Mouse (Mus musculus) megakaryocyte, adult 5-6 weeks (primary cell): ENCODE measurements at regions not wholly inside any gene's neighbourhood (a gene's known extent, or its start where the extent isn't known, plus 50 kb on each side); places are given as distances from the start of the nearest gene placed in this dataset.

Experiments used
- ATAC-seq: 2 replicates; pipeline ENCODE4 v1.8.0; 2016; ENCODE audit warnings: mild to moderate bottlenecking, inconsistent platforms; ENCODE audit not compliant: poor library complexity, severe bottlenecking

DNA sequence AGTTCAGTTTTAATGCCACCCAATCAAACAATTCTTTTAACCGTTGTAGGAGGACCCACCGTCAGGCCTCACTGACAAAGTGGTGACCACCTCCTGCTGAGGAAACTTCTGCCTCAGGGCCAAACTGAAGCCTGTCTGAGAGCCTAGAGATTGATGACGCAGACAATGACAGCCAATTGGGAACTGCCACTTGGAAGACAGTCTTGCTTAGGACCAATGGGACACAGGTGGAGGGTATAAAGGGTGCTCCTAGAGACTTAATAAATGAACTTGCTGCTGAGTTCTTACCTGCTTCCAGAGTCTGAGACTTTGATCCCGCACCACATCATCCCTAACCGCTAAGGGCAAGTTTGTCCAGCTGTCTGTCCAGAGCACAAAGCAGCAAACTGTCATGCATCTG is 80.0 kb downstream of the Tbx4 start:
- ATAC-seq = no peak

DNA sequence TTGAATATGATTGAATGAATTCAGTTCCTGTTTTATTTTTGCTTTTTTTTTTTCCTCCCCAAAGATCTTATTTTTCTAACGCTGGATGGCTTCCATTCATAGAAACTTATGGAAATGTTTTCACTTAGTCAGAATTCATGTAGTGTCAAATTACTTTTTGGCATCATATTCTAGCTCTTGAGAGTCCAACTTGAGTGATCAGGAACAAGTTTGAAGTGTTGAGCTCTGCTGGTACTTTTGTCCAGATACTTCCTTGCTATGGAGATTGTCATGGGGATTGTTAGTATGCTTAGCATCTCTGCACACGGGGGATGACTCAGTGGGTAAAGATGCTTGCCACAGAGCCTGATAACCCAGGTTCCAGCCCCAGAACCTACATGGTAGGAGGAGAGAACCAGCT is 84.1 kb downstream of the Tbx4 start:
- ATAC-seq = no peak

DNA sequence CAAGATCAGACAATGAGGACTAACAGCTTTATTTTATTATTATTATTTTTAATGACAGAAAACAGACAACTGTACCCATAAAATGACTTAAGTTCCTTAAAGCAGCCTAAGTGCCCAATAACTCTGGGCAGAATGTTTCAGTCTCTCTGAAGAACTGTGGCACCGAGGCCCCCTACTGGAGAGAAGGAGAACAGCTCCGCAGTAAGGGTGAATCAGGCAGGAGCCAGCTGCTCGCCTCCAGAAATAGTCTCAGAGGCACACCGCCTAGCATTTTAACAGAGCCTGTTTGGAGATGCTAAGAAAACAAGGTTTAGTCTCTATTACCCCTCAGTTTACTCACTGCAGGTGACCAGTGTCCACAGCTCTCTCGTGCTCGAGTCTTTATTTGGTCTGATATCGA is 86.2 kb downstream of the Tbx4 start:
- ATAC-seq = peak; percentile 77

DNA sequence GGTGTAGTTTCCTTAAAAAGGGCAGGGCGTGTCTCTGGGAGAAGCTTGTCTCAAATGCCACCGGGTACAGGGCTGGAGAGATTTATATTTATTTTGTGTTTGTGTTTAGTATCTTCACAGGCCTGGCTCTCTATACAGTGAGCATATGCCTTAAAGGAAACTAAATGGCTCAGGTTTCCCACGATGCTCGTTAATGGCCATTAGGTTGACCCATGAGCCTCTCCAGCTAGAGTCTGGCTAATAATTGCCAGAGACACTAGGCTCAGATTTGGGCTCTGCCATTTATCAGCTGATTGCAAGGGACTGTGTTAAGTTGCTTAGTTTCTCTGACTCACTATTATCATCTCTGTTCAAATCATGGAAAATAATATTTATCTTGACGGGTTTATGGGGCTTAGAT is 87.5 kb downstream of the Tbx4 start:
- no peak for ATAC-seq

DNA sequence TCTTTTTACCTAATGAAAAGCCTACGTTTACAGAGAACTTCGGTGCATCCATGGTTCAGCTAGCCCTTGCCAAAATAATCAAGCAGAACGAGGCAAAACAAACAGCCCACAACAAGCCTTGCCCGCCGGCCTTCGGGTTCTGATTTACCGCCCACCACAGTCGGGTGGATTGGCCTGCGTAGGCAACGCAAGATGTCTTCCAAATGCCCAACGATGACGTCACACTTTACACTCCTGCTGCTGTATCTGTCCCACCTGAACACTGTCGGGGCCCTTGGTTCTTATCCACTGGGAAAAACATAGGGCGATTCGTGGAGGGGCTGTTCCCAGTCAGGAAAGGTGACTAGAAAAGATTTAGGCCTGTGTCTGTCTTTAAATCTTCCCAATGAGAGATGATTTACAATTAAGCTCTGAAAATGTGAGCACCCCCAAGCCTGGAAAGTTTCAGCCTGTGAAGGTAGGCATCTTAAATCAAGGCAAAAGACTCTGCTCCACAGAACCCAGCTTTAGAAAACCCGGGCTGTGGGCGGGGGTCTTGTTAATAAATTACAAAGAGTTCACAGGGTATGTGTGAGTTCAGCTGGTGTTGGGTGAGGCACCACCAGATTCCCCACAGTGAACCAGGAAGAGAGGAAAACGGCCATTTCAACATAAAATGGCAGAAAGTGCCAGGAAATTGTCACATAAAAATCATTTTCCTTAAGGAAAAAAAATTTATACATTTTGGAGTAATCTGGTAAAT is 90.6 kb downstream of the Tbx4 start:
- ATAC-seq = no peak

DNA sequence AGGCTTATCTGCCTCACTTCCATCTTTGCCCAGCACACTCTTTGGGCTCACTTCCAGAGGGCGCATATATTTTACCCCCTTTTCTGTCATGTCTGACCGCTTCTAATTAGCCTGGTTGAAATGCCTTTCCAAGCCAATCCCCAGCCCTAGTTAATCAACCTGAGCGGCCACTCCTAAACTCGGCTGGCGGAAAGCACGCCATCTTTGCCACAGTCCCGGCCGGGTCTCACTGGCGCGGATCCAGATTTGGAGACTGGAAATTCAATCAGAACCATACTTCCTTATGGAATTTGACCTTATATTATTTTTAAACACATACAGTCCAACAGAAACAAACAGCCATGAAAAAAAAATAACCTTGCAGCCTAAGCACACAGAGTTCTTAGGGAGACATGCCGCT is 94.2 kb downstream of the Tbx4 start:
- no peak for ATAC-seq

DNA sequence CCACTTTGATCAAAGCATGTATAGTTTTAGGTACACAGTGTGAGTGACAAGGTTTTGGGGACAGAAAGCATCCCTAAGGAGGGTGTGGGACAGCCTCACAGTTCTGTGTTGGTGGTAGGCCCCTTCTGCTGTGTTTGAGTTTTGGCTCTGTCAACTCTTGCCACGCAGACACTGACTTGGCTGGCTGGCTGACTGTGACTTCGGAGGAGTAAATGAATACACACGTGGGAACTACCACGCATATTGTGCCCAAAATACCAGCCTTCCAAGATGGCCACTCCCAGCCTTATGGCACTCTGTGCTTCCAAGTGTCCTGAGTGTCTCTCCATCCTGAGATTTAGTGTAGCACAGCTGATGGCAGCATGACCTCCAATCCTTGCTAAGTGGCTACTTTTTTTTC is 95.3 kb downstream of the Tbx4 start:
- no peak for ATAC-seq

DNA sequence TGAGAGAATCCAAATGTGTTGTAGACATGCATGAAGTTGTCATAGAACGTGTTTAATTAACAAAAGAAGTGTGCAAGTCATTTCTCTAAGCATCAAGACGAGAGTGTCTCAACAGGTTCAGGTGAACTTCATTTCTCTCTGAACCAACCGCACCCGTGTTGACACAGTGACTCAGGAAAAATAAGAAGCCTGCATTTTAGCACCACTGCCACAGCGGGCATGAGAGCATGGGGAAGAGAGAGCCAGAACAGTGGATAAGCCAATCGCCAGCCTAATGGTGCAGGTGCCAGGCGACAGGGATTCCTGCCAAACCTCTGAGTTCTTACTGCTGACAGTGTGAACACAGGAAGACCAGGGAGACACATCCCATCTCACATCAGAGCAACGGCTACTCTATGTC is 100.1 kb downstream of the Tbx4 start:
- no peak for ATAC-seq

DNA sequence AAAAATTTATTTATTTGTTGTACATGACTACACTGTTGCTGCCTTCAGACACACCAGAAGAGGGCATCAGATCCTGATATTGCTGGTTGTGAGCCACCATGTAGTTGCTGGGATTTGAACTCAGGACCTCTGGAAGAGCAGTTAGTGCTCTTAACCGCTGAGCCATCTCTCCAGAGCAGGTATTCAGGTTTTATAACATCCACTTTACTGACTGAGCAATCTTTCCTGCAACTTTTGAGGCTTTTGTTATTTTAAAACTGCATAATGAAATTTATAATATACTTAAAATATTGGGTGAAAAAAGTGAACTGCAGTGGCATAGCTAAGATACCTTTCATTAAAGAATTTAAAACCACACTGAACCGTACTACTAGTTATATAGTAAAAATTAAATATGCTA is 101.0 kb downstream of the Tbx4 start:
- ATAC-seq = no peak

DNA sequence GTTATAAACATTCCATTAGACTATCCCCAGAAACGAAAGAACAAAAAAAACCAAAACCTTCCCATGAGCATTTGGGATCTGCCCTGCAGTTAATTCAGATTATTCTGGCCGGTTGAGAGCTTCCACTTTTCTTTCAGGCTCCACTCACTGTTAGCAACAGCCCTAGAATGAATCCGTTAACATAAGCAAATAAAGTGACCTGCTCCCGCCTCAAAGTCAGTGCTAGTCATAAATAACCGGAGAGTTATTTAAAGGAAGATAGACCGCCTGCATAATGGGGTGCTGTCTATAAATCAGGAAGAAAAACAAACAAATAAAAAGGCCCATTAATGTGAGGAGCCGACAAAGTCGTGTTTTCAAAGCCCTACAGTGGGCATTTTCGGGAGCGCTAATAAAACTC is 103.3 kb downstream of the Tbx4 start:
- ATAC-seq = no peak

DNA sequence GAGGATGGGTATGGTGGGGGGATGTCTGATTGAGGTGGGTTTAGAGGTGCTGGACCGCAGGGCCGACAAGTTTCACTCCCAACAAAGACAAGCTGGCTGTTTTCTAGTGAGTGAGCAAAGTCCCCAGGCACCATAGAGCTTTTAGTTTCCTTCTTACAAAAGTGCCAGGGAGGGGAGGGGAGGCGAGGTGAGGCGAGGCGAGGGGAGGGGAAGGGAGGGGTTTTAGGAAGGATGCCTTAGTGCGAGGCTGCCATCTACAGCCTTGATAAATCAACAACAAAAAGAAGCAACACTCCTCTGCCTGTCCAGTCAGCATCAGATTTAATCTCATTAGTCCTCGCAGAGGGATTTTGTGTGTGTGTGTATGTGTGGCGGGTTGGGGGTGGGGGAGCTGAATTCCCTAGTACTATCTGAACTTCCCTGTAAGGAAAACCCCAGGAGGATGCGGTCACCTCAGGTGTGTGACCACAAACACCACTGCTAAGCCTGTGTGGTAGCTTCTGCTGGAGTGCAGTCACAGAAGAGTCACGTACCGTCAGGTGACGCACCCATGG is 103.8 kb downstream of the Tbx4 start:
- ATAC-seq = no peak

DNA sequence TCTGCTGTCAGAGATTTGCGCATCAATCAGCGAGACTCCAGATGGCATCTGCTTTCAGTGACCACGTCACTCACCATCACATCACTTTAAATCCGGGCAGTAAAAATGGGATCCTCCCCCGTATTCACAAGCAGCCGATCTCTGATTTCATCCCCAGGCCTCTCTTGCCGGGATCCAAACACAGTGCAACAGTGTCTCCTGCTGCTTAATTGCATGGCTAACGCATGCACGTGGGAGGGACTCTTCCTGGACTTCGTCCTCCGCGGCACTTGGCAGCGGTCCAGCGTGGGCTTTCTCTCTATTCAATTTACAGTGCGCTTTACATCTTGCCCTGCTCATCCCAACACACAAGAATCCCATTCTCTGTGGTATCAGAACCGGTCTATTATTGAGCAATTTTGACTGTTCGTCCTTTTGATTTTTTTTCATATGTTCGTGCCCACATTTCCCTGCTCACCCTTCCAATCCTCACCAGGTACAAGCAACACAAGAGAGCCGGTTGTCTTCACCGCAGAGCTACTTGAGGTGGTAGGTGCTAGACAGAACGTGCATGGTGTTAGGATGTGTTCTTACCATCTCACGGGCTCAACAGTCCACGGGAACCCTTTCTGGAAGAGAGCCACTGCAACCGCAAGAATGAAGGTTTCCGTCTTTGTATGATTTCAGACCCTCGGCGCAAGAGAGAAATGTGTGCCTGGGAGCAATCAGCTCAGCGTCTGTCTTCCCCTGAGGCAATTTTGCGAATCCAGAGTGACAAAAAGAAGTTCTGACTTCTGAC is 109.3 kb downstream of the Tbx4 start:
- ATAC-seq = no peak

DNA sequence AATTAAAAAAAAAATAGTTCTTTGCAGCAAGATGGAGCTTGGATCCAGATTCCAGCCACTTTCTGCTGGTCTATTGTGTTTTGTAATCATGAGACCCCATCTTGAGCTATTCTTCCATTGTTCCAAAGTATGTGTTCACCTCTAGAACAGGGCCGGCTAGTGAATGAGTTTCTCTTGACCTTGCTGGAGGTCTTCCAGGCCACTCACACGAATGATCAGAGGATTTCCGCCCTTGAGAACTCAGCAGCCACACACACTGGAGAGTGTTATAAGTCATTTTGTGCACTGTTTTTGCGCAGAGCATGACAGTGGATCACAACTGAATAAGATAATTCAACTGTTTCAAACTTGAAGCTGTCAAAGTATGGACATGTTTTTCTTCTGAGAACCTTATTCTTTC is 110.5 kb downstream of the Tbx4 start:
- ATAC-seq = no peak

DNA sequence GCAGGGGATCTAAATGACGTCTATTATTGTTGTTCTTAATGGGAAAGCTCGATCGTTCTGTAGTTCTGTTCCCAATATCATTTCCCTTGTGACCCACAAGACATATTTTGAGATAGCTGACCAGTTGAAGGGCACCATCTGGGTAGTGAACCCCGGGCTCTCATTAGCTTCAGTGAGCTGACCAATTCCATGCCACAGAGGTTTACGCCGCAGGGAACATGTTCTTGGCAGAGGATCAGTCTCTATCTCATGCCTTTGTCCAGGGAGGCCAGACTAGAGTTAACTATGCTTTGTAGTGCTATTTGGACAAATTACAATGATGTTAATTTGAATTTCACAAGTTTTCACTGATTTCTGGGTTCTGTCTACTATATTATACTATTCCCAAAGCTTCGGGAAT is 117.1 kb downstream of the Tbx4 start:
- ATAC-seq = no peak

DNA sequence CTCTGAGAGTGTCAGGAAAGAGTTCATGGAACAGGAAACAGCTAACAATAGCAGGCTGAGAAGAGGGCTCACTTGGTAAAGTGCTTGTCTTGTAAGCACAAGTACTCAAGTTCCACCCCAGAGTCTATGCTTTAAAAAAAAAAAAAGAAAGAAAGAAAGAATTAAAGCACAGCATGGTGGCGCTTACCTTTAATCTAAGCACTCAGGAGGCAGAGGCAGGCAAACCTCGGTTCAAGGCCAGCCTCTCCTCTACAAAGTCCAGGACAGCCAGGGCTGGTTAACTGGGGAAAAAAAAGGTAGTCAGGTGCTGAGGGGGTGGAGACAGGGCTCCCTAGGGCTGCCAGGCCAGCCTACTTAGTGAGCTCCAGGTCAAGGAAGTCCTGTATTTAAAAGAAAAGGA is 119.1 kb downstream of the Tbx4 start:
- no peak for ATAC-seq

DNA sequence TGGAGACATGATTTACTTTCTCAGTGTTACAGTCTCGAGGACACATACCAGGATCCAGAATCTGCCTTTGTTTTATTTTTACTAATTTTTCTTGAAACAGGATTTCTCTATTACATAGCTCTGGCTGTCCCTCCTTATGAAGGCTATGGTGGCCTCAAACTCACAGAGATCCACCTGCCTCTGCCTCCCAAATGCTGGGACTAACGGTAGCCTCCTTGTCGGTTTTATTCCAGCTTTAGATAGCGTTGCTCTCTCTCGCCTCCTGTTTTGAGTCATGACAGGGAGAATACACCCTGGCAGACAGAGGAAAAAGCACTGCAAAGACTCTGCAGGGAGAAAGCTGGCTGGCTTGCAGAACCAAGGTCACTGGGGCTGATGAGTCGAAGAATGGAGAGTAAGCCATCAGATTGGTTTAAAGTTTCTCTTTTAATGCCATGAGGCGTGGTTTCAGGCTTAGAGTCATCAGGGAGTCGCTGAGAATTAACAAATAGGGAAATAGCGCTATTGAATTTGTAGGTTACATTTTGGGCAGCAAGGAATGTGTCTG is 119.8 kb downstream of the Tbx4 start:
- ATAC-seq = no peak

DNA sequence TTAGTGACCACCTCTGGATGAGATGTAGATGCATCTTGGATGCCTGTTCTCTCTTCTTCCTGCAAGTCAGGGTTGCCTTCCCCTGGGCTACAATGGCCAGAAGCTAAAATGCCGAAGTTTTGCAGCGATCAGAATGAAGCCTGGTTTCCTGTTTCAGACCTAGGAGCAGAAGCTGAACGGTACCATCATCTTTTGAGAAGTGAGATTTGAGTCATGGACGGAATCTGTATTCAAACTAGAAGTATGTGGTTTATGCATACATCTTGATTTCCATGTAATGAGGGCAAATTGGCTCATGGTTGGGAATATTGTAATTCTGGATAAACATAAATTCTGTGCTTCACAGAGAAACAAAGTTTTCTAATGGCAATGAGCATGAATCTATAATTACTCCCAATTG is 120.6 kb downstream of the Tbx4 start:
- no peak for ATAC-seq
